Mouse (Mus musculus) ES-Bruce4 (cell line): ENCODE results near the gene Nfkbia. TPM values are rescaled to one million over a fixed set of nuclear protein-coding genes. Genes with fewer than 3 reads are reported as not detected.

Experiments
- H3K27ac ChIP-seq: 2 replicates; pipeline ENCODE4 v1.5.1; 2012; ENCODE audit warnings: low read length, inconsistent platforms; ENCODE audit not compliant: insufficient read depth
- H3K27me3 ChIP-seq: 2 replicates; pipeline ENCODE4 v1.6.1; 2012; ENCODE audit warnings: mild to moderate bottlenecking, low read length, inconsistent platforms; ENCODE audit not compliant: control insufficient read depth, poor library complexity, insufficient read depth, severe bottlenecking
- H3K36me3 ChIP-seq: 2 replicates; pipeline ENCODE4 v1.6.1; 2012; ENCODE audit warnings: inconsistent platforms, mild to moderate bottlenecking, low read length, moderate library complexity; ENCODE audit not compliant: control insufficient read depth, poor library complexity, insufficient read depth, severe bottlenecking
- H3K4me1 ChIP-seq: one replicate; pipeline ENCODE4 v1.8.1; 2011; ENCODE audit warnings: low read length; ENCODE audit not compliant: control insufficient read depth, insufficient read depth
- H3K4me3 ChIP-seq: 2 replicates; pipeline ENCODE4 v1.5.1; 2011; ENCODE audit warnings: low read depth, mild to moderate bottlenecking, low read length
- H3K9ac ChIP-seq: 2 replicates; pipeline ENCODE4 v1.6.1; 2012; ENCODE audit warnings: low read depth, mild to moderate bottlenecking, inconsistent platforms; ENCODE audit not compliant: poor library complexity, severe bottlenecking
- H3K9me3 ChIP-seq: replicated peaks from 2 replicates; pipeline ENCODE4 v1.6.1; 2012; ENCODE audit warnings: mild to moderate bottlenecking, low read length, inconsistent platforms; ENCODE audit not compliant: control insufficient read depth, poor library complexity, insufficient read depth, severe bottlenecking
- CTCF ChIP-seq: IDR thresholded peaks from one replicate; pipeline ENCODE4 v1.8.1; 2011; ENCODE audit warnings: low read depth, low read length
- EP300 ChIP-seq: IDR thresholded peaks from 2 replicates; pipeline ENCODE4 v1.6.1; 2011; ENCODE audit warnings: low read depth, low read length; ENCODE audit not compliant: insufficient read depth
- POLR2A ChIP-seq: IDR thresholded peaks from one replicate; pipeline ENCODE4 v1.8.1; 2011; ENCODE audit warnings: low read length; ENCODE audit not compliant: insufficient read depth
- polyA plus RNA-seq: library from polyadenylated mRNA; stranded (reverse); fragments of >200 nt; gene quantifications from 2 replicates; pipeline ENCODE4 v1.2.4, GENCODE M21; 2011; ENCODE audit warnings: low read depth; ENCODE audit not compliant: missing spikeins, insufficient read depth, insufficient read length

The Nfkbia gene
- polyA plus RNA-seq, 1 experiment: 40.9 TPM

DNA sequence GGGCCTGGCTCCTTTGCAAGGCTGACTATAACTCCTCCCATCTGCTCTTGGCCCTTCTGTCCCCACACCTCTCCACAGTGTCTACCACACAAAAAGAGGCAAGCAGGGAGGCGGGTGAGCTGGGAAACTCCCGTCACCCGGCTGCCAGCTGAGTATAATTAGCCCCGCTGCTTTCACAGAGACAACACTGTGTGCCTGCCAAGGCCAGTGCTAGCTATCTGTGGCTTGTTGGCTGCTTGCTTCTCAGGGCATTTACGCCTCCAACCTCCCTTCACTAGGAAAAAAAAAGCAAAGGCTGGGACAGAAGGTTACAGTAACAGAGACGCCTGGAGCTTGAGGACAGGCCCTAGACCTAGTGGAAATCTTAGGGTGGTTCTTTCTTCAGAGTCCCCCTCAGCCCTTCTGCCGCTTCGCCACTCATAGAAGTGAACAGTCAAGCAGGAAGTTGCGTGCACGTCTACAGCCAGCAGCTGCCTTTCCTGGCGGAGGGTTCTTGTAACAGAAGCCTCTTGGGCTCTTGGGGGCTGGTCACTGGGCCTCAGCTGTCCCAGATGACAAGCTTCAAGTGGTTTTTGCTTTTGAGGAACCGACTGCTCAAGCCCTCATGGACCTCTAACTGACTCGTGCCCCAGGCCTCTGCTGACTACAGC is 45.6 kb downstream of the Nfkbia start:
- 0 out of 2 replicates have a peak overlapping the region, but pooled peaks have one; percentile 11 for H3K4me3 ChIP-seq
- H3K27me3 ChIP-seq: no peaks in the 10 kb centered on the region
- H3K9ac ChIP-seq: peak overlapping the region; percentile 13; the same call in 1 of the 2 replicates
- H3K27ac ChIP-seq: no peak overlapping the region
- no peak for TF ChIP-seq POLR2A
- no peak for TF ChIP-seq EP300
- TF ChIP-seq CTCF: no peak
- peaks cover 2% of the 10 kb centered on the region for H3K4me1 ChIP-seq
- no peaks in the 10 kb centered on the region for H3K9me3 ChIP-seq
- H3K36me3 ChIP-seq: no peaks in the 10 kb centered on the region

GRCm38 (mm10) chr12:55446366-55446745 is 46.1 kb downstream of the Nfkbia start:
- peak overlapping the region; percentile 13; the same call in 1 of the 2 replicates for H3K9ac ChIP-seq
- H3K9me3 ChIP-seq: no peaks in the 10 kb centered on the region
- TF ChIP-seq CTCF (no peak), POLR2A (no peak), EP300 (no peak)
- H3K4me1 ChIP-seq: peaks cover 2% of the 10 kb centered on the region
- H3K4me3 ChIP-seq: 0 out of 2 replicates have a peak overlapping the region, but pooled peaks have one; percentile 11
- no peaks in the 10 kb centered on the region for H3K36me3 ChIP-seq
- H3K27me3 ChIP-seq: no peaks in the 10 kb centered on the region
- no peak overlapping the region for H3K27ac ChIP-seq

DNA sequence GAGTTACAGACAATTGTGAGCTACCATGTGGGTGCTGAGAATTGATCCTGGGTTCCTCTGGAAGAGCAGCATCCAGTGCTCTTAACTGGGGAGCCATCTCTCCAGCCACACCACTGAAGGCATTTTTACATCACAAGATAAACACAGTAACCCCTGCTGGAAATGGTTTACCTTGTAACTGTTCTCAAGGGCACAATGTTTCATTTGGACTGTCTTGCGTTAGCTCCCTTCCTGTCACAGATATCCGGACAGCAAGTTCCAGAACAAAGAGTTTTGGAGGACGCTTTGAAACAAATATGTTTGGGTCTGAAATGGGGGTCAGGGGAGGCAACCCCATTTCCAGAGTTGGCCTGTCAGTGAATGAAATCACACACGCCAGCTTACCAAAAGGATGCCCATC is 46.9 kb downstream of the Nfkbia start:
- Histone ChIP-seq H3K9ac (no peak overlapping the region), H3K27me3 (no peaks in the 10 kb centered on the region), H3K36me3 (no peaks in the 10 kb centered on the region), H3K27ac (no peak overlapping the region), H3K4me3 (no peak overlapping the region), H3K4me1 (peaks cover 2% of the 10 kb centered on the region), H3K9me3 (no peaks in the 10 kb centered on the region)
- TF ChIP-seq POLR2A: no peak
- TF ChIP-seq CTCF: no peak
- TF ChIP-seq EP300: no peak

GRCm38 (mm10) chr12:55444031-55444451 is 48.4 kb downstream of the Nfkbia start:
- H3K9me3 ChIP-seq: no peaks in the 10 kb centered on the region
- TF ChIP-seq EP300: no peak
- TF ChIP-seq POLR2A: no peak
- TF ChIP-seq CTCF: no peak
- no peaks in the 10 kb centered on the region for H3K36me3 ChIP-seq
- H3K9ac ChIP-seq: no peak overlapping the region
- H3K27ac ChIP-seq: no peak overlapping the region
- no peaks in the 10 kb centered on the region for H3K27me3 ChIP-seq
- no peak overlapping the region for H3K4me3 ChIP-seq
- no peaks in the 10 kb centered on the region for H3K4me1 ChIP-seq

- H3K27ac ChIP-seq: no peak overlapping the region
- H3K27me3 ChIP-seq: no peaks in the 10 kb centered on the region
- H3K9me3 ChIP-seq: no peaks in the 10 kb centered on the region
- H3K4me1 ChIP-seq: no peaks in the 10 kb centered on the region
- TF ChIP-seq CTCF (no peak), POLR2A (no peak), EP300 (no peak)
- H3K36me3 ChIP-seq: no peaks in the 10 kb centered on the region
- H3K9ac ChIP-seq: no peak overlapping the region
- no peak overlapping the region for H3K4me3 ChIP-seq
These were observed 49.3 kb downstream of the Nfkbia start for GRCm38 (mm10) chr12:55442861-55443850.

DNA sequence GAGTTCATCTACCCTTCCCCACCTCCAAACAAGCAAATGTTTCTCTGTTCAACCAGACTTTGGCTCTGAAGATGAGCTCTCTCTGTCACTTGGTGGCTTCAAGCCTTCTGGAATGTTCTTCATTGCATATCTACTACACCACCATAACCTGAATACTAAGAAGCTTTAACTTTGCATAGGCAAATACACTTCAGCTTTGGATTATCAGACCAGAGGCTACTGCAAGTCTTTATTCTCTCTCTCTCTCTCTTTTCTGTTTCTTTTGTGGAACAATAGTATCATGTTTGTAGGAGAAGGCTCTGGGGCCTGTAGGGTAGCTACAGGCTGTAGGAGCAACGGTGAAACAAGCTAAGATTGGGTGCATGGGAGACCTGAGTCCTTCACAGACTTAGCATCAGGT is 50.2 kb downstream of the Nfkbia start:
- H3K4me1 ChIP-seq: peaks cover 2% of the 10 kb centered on the region
- H3K4me3 ChIP-seq: no peak overlapping the region
- H3K27ac ChIP-seq: no peak overlapping the region
- no peaks in the 10 kb centered on the region for H3K27me3 ChIP-seq
- TF ChIP-seq POLR2A (no peak), CTCF (no peak), EP300 (no peak)
- no peaks in the 10 kb centered on the region for H3K9me3 ChIP-seq
- no peak overlapping the region for H3K9ac ChIP-seq
- no peaks in the 10 kb centered on the region for H3K36me3 ChIP-seq
